Mouse (Mus musculus) midbrain, embryonic 12.5 days (tissue): ENCODE data around the gene Podxl. TPM values are rescaled to one million over a fixed set of nuclear protein-coding genes. Genes with fewer than 3 reads are reported as not detected.
"Not testable (repeated sequence)": the region's sequence is repeated elsewhere in the genome, so short reads cannot be mapped to it uniquely, and the experiment has no call there.

ENCODE experiments used
- ATAC-seq: fragments of 200-750 bp; cut with Nextera tagmentation; 2 replicates; pipeline ENCODE4 v1.8.0; 2017; ENCODE audit warnings: low read depth, moderate TSS enrichment, moderate library complexity; ENCODE audit not compliant: low FRiP score
- H3K27ac ChIP-seq: fragments of 300-500 bp; sonication (generic); replicated peaks from 2 replicates; pipeline ENCODE4 v1.5.1; 2016; ENCODE audit warnings: mild to moderate bottlenecking
- H3K27me3 ChIP-seq: fragments of 300-500 bp; sonication (generic); 2 replicates; pipeline ENCODE4 v1.6.1; 2016; ENCODE audit warnings: mild to moderate bottlenecking
- H3K36me3 ChIP-seq: fragments of 300-500 bp; sonication (generic); 2 replicates; pipeline ENCODE4 v1.6.1; 2016
- H3K4me1 ChIP-seq: fragments of 300-500 bp; sonication (generic); 2 replicates; pipeline ENCODE4 v1.6.1; 2016
- H3K4me2 ChIP-seq: fragments of 300-500 bp; sonication (generic); replicated peaks from 2 replicates; pipeline ENCODE4 v1.6.1; 2016; ENCODE audit warnings: mild to moderate bottlenecking, moderate library complexity
- H3K4me3 ChIP-seq: fragments of 300-500 bp; sonication (generic); 2 replicates; pipeline ENCODE4 v1.5.1; 2016; ENCODE audit warnings: mild to moderate bottlenecking
- H3K9ac ChIP-seq: fragments of 300-500 bp; sonication (generic); replicated peaks from 2 replicates; pipeline ENCODE4 v1.6.1; 2016; ENCODE audit warnings: mild to moderate bottlenecking, moderate library complexity
- H3K9me3 ChIP-seq: fragments of 300-500 bp; sonication (generic); 2 replicates; pipeline ENCODE4 v1.6.1; 2016; ENCODE audit warnings: mild to moderate bottlenecking
- WGBS: fragments of 180-500 bp; shearing (Covaris S2); methylation state at CpG from one replicate; pipeline ENCODE4 v1.1.7; 2016; 5-methylcytosine and 5-hydroxymethylcytosine counted together
- polyA plus RNA-seq: library from polyadenylated mRNA; unstranded; fragments of >200 nt; fragmentation: Nextera tagmentation; extraction: Ambion mirVana; gene quantifications from 2 replicates; pipeline ENCODE4 v1.2.1, GENCODE M21; 2016

Podxl gene
- polyA plus RNA-seq, 1 experiment from 2014 or later, result 14.4 TPM

- peaks cover 26% of the 10 kb centered on the region for H3K27me3 ChIP-seq
- WGBS, result 4% methylated on average over 16 of the region's 16 CpGs
- peak overlapping the region; percentile 95 for H3K4me2 ChIP-seq
- H3K9ac ChIP-seq, result peak overlapping the region; percentile 77
- H3K4me1 ChIP-seq, result peaks cover 50% of the 10 kb centered on the region
- peak overlapping the region; percentile 75 for H3K4me3 ChIP-seq
- no peak overlapping the region for H3K27ac ChIP-seq
- no peaks in the 10 kb centered on the region for H3K9me3 ChIP-seq
- ATAC-seq, result no peak
- no peaks in the 10 kb centered on the region for H3K36me3 ChIP-seq
Observed at GRCm38 (mm10) chr6:31562371-31563080, 1.3 kb downstream of the Podxl start.

- ATAC-seq, H3K9me3 ChIP-seq: not testable (repeated sequence)
- peaks cover 45% of the 10 kb centered on the region for H3K4me1 ChIP-seq
Observed at GRCm38 (mm10) chr6:31561948-31562347, 1.8 kb downstream of the Podxl start.

GRCm38 (mm10) chr6:31560138-31560959 is 3.4 kb downstream of the Podxl start:
- ATAC-seq, result no peak
- H3K4me1 ChIP-seq, result peaks cover 45% of the 10 kb centered on the region
- H3K4me3 ChIP-seq, result no peak overlapping the region
- H3K36me3 ChIP-seq, result no peaks in the 10 kb centered on the region
- 6% methylated on average over 13 of the region's 13 CpGs for WGBS
- no peak overlapping the region for H3K27ac ChIP-seq
- no peak overlapping the region for H3K9ac ChIP-seq
- H3K27me3 ChIP-seq, result peaks cover 16% of the 10 kb centered on the region
- peak overlapping the region; percentile 22 for H3K4me2 ChIP-seq
- no peaks in the 10 kb centered on the region for H3K9me3 ChIP-seq

More at GRCm38 (mm10) chr6:31561948-31562347, 1.8 kb downstream of the Podxl start:
- not testable (repeated sequence) for H3K27ac ChIP-seq, H3K9ac ChIP-seq, H3K36me3 ChIP-seq
- WGBS, result 53% methylated on average over 3 of the region's 3 CpGs
- Histone ChIP-seq H3K4me3 (peak overlapping the region; percentile 75), H3K4me2 (peak overlapping the region; percentile 95), H3K27me3 (peaks cover 20% of the 10 kb centered on the region)

- no peaks in the 10 kb centered on the region for H3K36me3 ChIP-seq
- no peak overlapping the region for H3K9ac ChIP-seq
- no peak overlapping the region for H3K4me3 ChIP-seq
- whole genome bisulfite sequencing, result 86% methylated on average over 7 of the region's 7 CpGs
- H3K27ac ChIP-seq, result no peak overlapping the region
- no peaks in the 10 kb centered on the region for H3K9me3 ChIP-seq
- peaks cover 7% of the 10 kb centered on the region; the same call in 1 of the 2 replicates for H3K27me3 ChIP-seq
- ATAC-seq, result no peak
- H3K4me2 ChIP-seq, result no peak overlapping the region
- H3K4me1 ChIP-seq, result peaks cover 22% of the 10 kb centered on the region
Observed at GRCm38 (mm10) chr6:31556460-31557100, 7.2 kb downstream of the Podxl start.

- no peak for ATAC-seq
- 83% methylated on average over 22 of the region's 22 CpGs for WGBS
- H3K4me2 ChIP-seq, result no peak overlapping the region
- no peak overlapping the region for H3K27ac ChIP-seq
- no peaks in the 10 kb centered on the region for H3K36me3 ChIP-seq
- H3K4me3 ChIP-seq, result no peak overlapping the region
- H3K4me1 ChIP-seq, result peaks cover 18% of the 10 kb centered on the region
- H3K9me3 ChIP-seq, result no peaks in the 10 kb centered on the region
- H3K27me3 ChIP-seq, result no peaks in the 10 kb centered on the region
- no peak overlapping the region for H3K9ac ChIP-seq
Observed at GRCm38 (mm10) chr6:31550876-31551532, 12.8 kb downstream of the Podxl start.

GRCm38 (mm10) chr6:31549361-31550051 is 14.3 kb downstream of the Podxl start:
- no peaks in the 10 kb centered on the region for H3K9me3 ChIP-seq
- WGBS, result 61% methylated on average over 5 of the region's 5 CpGs
- ATAC-seq, result peak; percentile 49; the same call in 1 of the 2 replicates
- H3K9ac ChIP-seq, result no peak overlapping the region
- no peaks in the 10 kb centered on the region for H3K27me3 ChIP-seq
- no peak overlapping the region for H3K4me2 ChIP-seq
- no peak overlapping the region for H3K4me3 ChIP-seq
- no peaks in the 10 kb centered on the region for H3K36me3 ChIP-seq
- H3K27ac ChIP-seq, result no peak overlapping the region
- peaks cover 21% of the 10 kb centered on the region for H3K4me1 ChIP-seq

- H3K4me3 ChIP-seq, result no peak overlapping the region
- no peak for ATAC-seq
- H3K4me1 ChIP-seq, result peaks cover 13% of the 10 kb centered on the region
- 92% methylated on average over 4 of the region's 4 CpGs for WGBS
- no peak overlapping the region for H3K9ac ChIP-seq
- H3K9me3 ChIP-seq, result no peaks in the 10 kb centered on the region
- H3K4me2 ChIP-seq, result no peak overlapping the region
- no peaks in the 10 kb centered on the region for H3K27me3 ChIP-seq
- H3K27ac ChIP-seq, result no peak overlapping the region
- H3K36me3 ChIP-seq, result no peaks in the 10 kb centered on the region
Observed at GRCm38 (mm10) chr6:31544318-31544717, 19.5 kb downstream of the Podxl start.

- Histone ChIP-seq H3K4me1 (peaks cover 4% of the 10 kb centered on the region; the same call in 1 of the 2 replicates), H3K4me3 (no peak overlapping the region), H3K9me3 (no peaks in the 10 kb centered on the region), H3K27me3 (no peaks in the 10 kb centered on the region), H3K27ac (no peak overlapping the region), H3K9ac (no peak overlapping the region), H3K4me2 (no peak overlapping the region), H3K36me3 (no peaks in the 10 kb centered on the region)
- 93% methylated on average over 6 of the region's 6 CpGs for WGBS
- no peak for ATAC-seq
Observed at GRCm38 (mm10) chr6:31540018-31540417, 23.8 kb downstream of the Podxl start.

- Histone ChIP-seq H3K9ac (no peak overlapping the region), H3K27ac (no peak overlapping the region), H3K36me3 (no peaks in the 10 kb centered on the region), H3K9me3 (no peaks in the 10 kb centered on the region), H3K4me2 (no peak overlapping the region), H3K4me1 (no peaks in the 10 kb centered on the region), H3K27me3 (no peaks in the 10 kb centered on the region), H3K4me3 (no peak overlapping the region)
- ATAC-seq, result no peak
- WGBS, result 95% methylated on average over 1 of the region's 1 CpGs
Observed at GRCm38 (mm10) chr6:31538112-31538511, 25.7 kb downstream of the Podxl start.

- H3K4me3 ChIP-seq, result no peak overlapping the region
- no peaks in the 10 kb centered on the region for H3K9me3 ChIP-seq
- 68% methylated on average over 4 of the region's 4 CpGs for whole genome bisulfite sequencing
Observed at GRCm38 (mm10) chr6:31537193-31537592, 26.6 kb downstream of the Podxl start.

GRCm38 (mm10) chr6:31534705-31535104 is 29.1 kb downstream of the Podxl start:
- Histone ChIP-seq H3K9ac (no peak overlapping the region), H3K27ac (no peak overlapping the region), H3K27me3 (no peaks in the 10 kb centered on the region), H3K36me3 (no peaks in the 10 kb centered on the region), H3K4me1 (0 out of 2 replicates have a peak, but pooled peaks cover 3% of the 10 kb centered on the region), H3K9me3 (no peaks in the 10 kb centered on the region), H3K4me3 (no peak overlapping the region), H3K4me2 (no peak overlapping the region)
- ATAC-seq, result no peak
- WGBS, result 97% methylated on average over 5 of the region's 5 CpGs

More at GRCm38 (mm10) chr6:31537193-31537592, 26.6 kb downstream of the Podxl start:
- no peaks in the 10 kb centered on the region for H3K27me3 ChIP-seq
- no peak for ATAC-seq
- no peak overlapping the region for H3K4me2 ChIP-seq
- 0 out of 2 replicates have a peak, but pooled peaks cover 3% of the 10 kb centered on the region for H3K4me1 ChIP-seq
- H3K36me3 ChIP-seq, result no peaks in the 10 kb centered on the region
- no peak overlapping the region for H3K27ac ChIP-seq
- no peak overlapping the region for H3K9ac ChIP-seq
